Mouse (Mus musculus) limb, embryonic 12.5 days (tissue): ENCODE measurements around the gene B9d2. TPM values are rescaled to one million over a fixed set of nuclear protein-coding genes. Genes with fewer than 3 reads are reported as not detected.

Experiments
- ATAC-seq: fragments of 200-750 bp; cut with Nextera tagmentation; 2 replicates; pipeline ENCODE4 v1.8.0; 2017; ENCODE audit warnings: low read depth, moderate TSS enrichment; ENCODE audit not compliant: insufficient number of reproducible peaks, insufficient read depth, low FRiP score, low TSS enrichment
- H3K27ac ChIP-seq: fragments of 300-500 bp; sonication (generic); 2 replicates; pipeline ENCODE4 v1.5.1; 2016; ENCODE audit warnings: mild to moderate bottlenecking, moderate library complexity
- H3K27me3 ChIP-seq: fragments of 300-500 bp; sonication (generic); 2 replicates; pipeline ENCODE4 v1.6.1; 2016; ENCODE audit warnings: mild to moderate bottlenecking, moderate library complexity
- H3K36me3 ChIP-seq: fragments of 300-500 bp; sonication (generic); 2 replicates; pipeline ENCODE4 v1.6.1; 2016; ENCODE audit warnings: mild to moderate bottlenecking, moderate library complexity
- H3K4me1 ChIP-seq: fragments of 300-500 bp; sonication (generic); replicated peaks from 2 replicates; pipeline ENCODE4 v1.6.1; 2016
- H3K4me2 ChIP-seq: fragments of 300-500 bp; sonication (generic); 2 replicates; pipeline ENCODE4 v1.6.1; 2016; ENCODE audit warnings: mild to moderate bottlenecking, moderate library complexity
- H3K4me3 ChIP-seq: fragments of 300-500 bp; sonication (generic); replicated peaks from 2 replicates; pipeline ENCODE4 v1.5.1; 2016; ENCODE audit warnings: mild to moderate bottlenecking
- H3K9ac ChIP-seq: fragments of 300-500 bp; sonication (generic); replicated peaks from 2 replicates; pipeline ENCODE4 v1.6.1; 2016; ENCODE audit warnings: mild to moderate bottlenecking, moderate library complexity
- H3K9me3 ChIP-seq: fragments of 300-500 bp; sonication (generic); 2 replicates; pipeline ENCODE4 v1.6.1; 2016; ENCODE audit warnings: mild to moderate bottlenecking, moderate library complexity
- WGBS: fragments of 180-500 bp; shearing (Covaris S2); methylation state at CpG from one replicate; pipeline ENCODE4 v1.1.7; 2016; 5-methylcytosine and 5-hydroxymethylcytosine counted together
- polyA plus RNA-seq: library from polyadenylated mRNA; unstranded; fragments of >200 nt; fragmentation: Nextera tagmentation; extraction: Ambion mirVana; gene quantifications from 2 replicates; pipeline ENCODE4 v1.2.1, GENCODE M21; 2016

The B9d2 gene
- polyA plus RNA-seq, 1 experiment from 2014 or later = 30.5 TPM

DNA sequence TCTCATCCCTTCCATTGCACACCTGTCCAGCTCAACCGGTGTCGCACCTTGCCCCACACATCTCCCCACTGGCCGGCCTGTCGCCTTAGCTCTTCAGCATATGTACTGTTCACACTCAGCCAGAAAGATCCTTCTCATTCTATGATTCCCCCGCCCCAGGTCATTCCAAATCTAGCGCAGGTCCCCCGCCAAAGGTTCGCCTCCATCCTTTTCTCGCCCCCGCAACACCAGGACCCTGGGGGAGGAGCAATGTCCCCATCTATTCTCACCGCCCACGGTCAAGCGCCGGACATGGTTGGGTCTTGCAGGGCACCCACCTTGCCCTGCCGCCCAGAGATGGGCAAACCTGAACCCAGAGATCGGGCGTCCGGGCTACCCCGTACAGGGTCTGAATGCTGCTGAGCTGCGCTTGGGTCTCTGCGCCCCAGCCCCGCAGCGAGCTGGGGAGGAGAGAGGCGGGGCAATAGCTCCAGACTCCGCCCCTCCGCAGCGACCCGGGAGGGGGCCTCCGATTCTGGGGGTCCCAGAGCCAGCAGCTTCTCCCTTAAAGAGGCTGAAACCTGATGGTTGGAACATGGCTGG lies 5.8 kb upstream of the B9d2 start, which contains the start of gene Tmem91:
Tmem91 (minus strand) TSS at position 448 of the 582 bp plus-strand sequence.
- no peak within 1 kb of the TSS for H3K27ac ChIP-seq
- H3K4me2 ChIP-seq = peak within 1 kb of the TSS; percentile 58
- peak within 1 kb of the TSS; percentile 35 for H3K4me3 ChIP-seq
- no peaks in the 10 kb centered on the region for H3K36me3 ChIP-seq
- ATAC-seq = no peak
- H3K9ac ChIP-seq = peak within 1 kb of the TSS; percentile 40; the same call in 1 of the 2 replicates
- no peaks in the 10 kb centered on the region for H3K9me3 ChIP-seq
- peaks cover 63% of the 10 kb centered on the region for H3K27me3 ChIP-seq
- H3K4me1 ChIP-seq = peaks cover 11% of the 10 kb centered on the region
- 3% methylated on average over 29 of the region's 29 CpGs for WGBS

GRCm38 (mm10) chr7:25675405-25675804 lies 5.2 kb upstream of the B9d2 start:
- Histone ChIP-seq H3K4me3 (peak overlapping the region; percentile 35; the same call in 1 of the 2 replicates), H3K4me2 (peak overlapping the region; percentile 58), H3K36me3 (no peaks in the 10 kb centered on the region), H3K4me1 (peaks cover 11% of the 10 kb centered on the region), H3K9ac (no peak overlapping the region), H3K27me3 (peaks cover 63% of the 10 kb centered on the region), H3K9me3 (no peaks in the 10 kb centered on the region), H3K27ac (no peak overlapping the region)
- WGBS = 45% methylated on average over 6 of the region's 6 CpGs
- ATAC-seq = no peak

DNA sequence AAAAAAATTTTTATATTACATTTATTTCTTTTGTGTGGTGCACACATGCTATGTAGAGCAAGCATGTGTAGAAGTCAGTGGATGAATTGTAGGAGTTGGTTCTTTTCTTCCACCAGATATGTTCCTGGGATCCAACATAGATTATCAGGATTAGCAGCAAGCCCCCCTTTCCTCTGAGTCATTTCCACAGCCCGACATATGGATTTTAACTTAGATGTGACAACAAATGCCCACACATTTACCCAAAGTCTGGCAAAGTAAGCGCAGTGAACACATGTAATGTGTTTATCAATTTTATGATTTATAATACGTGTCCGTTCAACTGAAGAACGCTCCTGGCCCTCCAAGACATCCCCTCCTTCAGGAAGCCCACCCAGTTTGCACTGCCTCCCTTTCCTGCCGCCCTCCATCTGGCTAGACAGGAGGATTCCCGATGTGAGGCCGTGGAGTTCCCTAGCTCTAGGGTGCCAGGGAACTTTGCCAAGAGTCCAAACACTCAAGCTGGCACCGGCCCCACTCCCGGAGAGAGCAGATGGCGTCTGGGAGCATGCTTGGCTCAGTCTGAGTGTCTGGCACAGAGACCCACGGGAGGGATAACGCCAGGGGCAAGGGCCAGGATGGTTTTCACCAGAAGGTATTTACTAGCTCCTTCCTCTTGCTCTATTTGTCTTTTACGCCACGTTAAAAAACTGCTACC lies 4.3 kb upstream of the B9d2 start:
- ATAC-seq = no peak
- Histone ChIP-seq H3K9ac (no peak overlapping the region), H3K27me3 (peaks cover 63% of the 10 kb centered on the region), H3K4me1 (peaks cover 12% of the 10 kb centered on the region), H3K4me2 (no peak overlapping the region), H3K27ac (no peak overlapping the region), H3K36me3 (no peaks in the 10 kb centered on the region), H3K4me3 (no peak overlapping the region), H3K9me3 (no peaks in the 10 kb centered on the region)
- WGBS = 76% methylated on average over 15 of the region's 15 CpGs

DNA sequence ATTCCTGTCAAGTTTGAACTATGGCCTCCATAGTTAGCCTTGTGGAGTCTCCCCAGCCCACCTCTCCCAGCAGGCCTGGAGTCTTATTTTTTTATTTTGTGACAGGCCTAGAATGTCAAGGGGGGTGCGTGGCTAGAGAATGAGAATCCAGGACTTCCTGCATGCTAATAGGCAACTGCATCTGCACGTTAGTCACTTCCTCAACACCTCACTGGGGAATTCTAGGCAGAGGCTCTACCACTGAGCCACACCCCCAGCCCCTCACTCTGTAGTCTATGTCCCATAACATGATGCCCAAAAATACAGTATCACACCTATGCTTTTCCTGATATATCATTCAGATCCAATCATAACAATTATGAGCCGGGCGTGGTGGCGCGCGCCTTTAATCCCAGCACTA lies 3.6 kb upstream of the B9d2 start:
- no peak overlapping the region for H3K4me3 ChIP-seq
- no peak overlapping the region for H3K27ac ChIP-seq
- no peaks in the 10 kb centered on the region for H3K9me3 ChIP-seq
- H3K9ac ChIP-seq = no peak overlapping the region
- ATAC-seq = no peak
- H3K27me3 ChIP-seq = peaks cover 63% of the 10 kb centered on the region
- H3K36me3 ChIP-seq = no peaks in the 10 kb centered on the region
- H3K4me2 ChIP-seq = no peak overlapping the region
- 89% methylated on average over 7 of the region's 7 CpGs for whole genome bisulfite sequencing
- peaks cover 16% of the 10 kb centered on the region for H3K4me1 ChIP-seq

DNA sequence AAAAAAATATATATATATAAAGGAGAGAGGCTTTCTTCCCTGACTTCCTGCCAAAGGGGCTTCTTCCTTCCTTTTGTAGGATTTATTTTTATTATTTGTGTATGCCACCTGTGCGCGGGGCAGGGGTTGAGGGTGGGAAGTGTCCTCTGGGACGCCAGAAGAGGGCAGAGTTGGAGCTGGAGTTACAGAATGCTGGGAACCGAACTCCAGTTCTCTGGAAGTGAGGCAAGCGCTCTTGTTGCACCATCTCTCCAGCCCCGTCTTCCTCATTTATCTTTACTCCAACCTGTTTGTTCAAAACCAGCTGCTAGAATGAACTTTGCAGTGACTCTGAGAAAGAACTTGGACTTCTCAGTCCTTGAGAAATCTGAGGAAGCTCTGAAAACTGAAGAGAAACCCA lies 609 bp upstream of the B9d2 start:
- H3K9me3 ChIP-seq = no peaks in the 10 kb centered on the region
- H3K27me3 ChIP-seq = peaks cover 41% of the 10 kb centered on the region
- no peaks in the 10 kb centered on the region for H3K36me3 ChIP-seq
- H3K27ac ChIP-seq = 0 out of 2 replicates have a peak overlapping the region, but pooled peaks have one; percentile 94
- ATAC-seq = no peak
- peak overlapping the region; percentile 59 for H3K4me2 ChIP-seq
- no peak overlapping the region for H3K9ac ChIP-seq
- peaks cover 9% of the 10 kb centered on the region for H3K4me1 ChIP-seq
- 14% methylated on average over 6 of the region's 6 CpGs for WGBS
- peak overlapping the region; percentile 61 for H3K4me3 ChIP-seq

DNA sequence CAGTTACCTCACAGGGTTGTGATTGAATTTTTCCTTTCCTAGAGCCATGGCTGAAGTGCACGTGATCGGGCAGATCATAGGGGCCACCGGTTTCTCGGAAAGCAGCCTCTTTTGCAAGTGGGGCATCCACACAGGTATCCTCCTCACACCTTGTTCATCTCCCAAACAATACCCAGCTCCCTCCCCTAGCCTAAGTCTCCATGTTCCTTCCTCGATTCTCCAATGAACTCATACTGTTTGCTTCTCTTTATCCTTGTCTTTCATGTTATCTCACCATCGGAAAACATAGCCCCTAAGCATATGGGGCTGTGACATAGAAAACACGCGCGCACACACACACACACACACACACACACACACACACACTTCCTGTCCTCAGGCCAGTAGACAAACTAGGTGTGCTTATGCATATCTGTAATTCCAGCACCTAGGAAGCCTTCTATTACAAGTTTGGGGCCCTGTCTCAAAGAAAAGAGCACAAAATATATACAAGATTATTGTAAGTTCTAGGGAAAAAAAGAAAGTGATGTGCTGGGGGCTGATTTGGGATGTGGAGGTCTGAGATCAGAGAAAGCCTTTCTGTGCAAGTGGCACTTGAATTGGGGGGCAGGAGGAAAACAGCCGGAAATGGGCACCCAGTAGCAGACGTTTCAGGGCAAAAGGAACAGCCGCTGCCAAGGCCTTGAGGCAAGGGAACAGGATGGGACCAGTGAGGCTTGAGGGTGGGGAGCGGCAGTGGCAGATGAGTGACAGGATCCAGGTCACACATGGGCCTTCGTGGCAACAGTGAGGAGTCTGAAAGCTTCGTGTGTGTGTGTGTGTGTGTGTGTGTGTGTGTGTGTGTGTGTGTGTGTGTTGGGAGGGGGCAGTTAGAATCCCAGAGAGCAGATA lies 1.0 kb downstream of the B9d2 start:
- no peak overlapping the region for H3K9ac ChIP-seq
- H3K36me3 ChIP-seq = no peaks in the 10 kb centered on the region
- H3K4me1 ChIP-seq = peaks cover 12% of the 10 kb centered on the region
- H3K9me3 ChIP-seq = no peaks in the 10 kb centered on the region
- no peak overlapping the region for H3K27ac ChIP-seq
- H3K4me3 ChIP-seq = peak overlapping the region; percentile 61
- H3K4me2 ChIP-seq = peak overlapping the region; percentile 59
- WGBS = 65% methylated on average over 15 of the region's 15 CpGs
- no peak for ATAC-seq
- peaks cover 41% of the 10 kb centered on the region for H3K27me3 ChIP-seq

DNA sequence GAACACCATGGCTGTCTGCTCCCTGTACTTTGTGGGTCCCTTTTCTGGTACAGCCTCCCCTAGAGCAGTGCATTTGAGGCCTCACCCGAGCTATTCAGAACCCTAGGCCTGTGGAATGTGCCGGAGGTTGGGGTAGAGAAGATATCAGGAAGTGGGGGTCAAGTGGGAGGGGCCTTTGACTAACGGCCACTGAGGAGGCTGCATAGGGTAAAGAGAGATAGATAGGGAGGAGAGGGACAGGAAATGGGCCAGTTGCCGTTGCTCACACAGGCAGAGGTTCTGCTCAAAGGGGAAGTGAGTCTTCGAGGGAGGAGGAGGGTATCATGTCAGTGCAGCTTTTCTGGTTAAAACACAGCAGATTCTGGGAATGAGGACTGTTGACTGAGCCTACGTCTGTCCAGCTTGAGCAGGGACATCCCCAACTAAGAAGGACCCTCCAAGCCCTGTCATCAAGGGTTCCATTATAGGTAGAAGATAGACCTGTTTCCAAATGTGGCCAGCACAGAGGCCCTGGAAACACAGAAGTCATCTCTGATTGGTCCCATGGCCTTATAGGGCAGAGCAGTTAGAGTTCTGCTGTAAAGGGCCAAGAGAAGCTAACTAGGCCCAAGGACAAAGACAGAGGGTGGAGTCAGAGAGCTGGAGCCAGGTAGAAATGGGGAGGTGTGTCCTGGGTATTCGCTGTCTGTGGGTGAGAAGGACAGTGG lies 3.0 kb downstream of the B9d2 start:
- Histone ChIP-seq H3K36me3 (no peaks in the 10 kb centered on the region), H3K27me3 (peaks cover 50% of the 10 kb centered on the region), H3K9ac (no peak overlapping the region; the same call in 1 of the 2 replicates), H3K4me2 (no peak overlapping the region), H3K27ac (no peak overlapping the region), H3K9me3 (no peaks in the 10 kb centered on the region), H3K4me3 (no peak overlapping the region), H3K4me1 (peaks cover 31% of the 10 kb centered on the region)
- ATAC-seq = no peak
- WGBS = 75% methylated on average over 7 of the region's 7 CpGs

- ATAC-seq = no peak
- Histone ChIP-seq H3K9ac (no peak overlapping the region), H3K27me3 (peaks cover 50% of the 10 kb centered on the region), H3K27ac (no peak overlapping the region), H3K4me2 (no peak overlapping the region), H3K4me3 (no peak overlapping the region), H3K36me3 (no peaks in the 10 kb centered on the region), H3K9me3 (no peaks in the 10 kb centered on the region), H3K4me1 (peaks cover 40% of the 10 kb centered on the region)
- WGBS = 86% methylated on average over 6 of the region's 6 CpGs
These were observed 4.1 kb downstream of the B9d2 start for GRCm38 (mm10) chr7:25684659-25685058.

- Histone ChIP-seq H3K27ac (no peak overlapping the region), H3K4me3 (peak overlapping the region; percentile 67), H3K4me1 (peaks cover 40% of the 10 kb centered on the region), H3K4me2 (peak overlapping the region; percentile 87), H3K27me3 (peaks cover 62% of the 10 kb centered on the region), H3K9ac (peak overlapping the region; percentile 63; the same call in 1 of the 2 replicates), H3K9me3 (no peaks in the 10 kb centered on the region), H3K36me3 (no peaks in the 10 kb centered on the region)
- WGBS = 67% methylated on average over 21 of the region's 21 CpGs
- no peak for ATAC-seq
These were observed 5.4 kb downstream of the B9d2 start for GRCm38 (mm10) chr7:25685926-25686470.

DNA sequence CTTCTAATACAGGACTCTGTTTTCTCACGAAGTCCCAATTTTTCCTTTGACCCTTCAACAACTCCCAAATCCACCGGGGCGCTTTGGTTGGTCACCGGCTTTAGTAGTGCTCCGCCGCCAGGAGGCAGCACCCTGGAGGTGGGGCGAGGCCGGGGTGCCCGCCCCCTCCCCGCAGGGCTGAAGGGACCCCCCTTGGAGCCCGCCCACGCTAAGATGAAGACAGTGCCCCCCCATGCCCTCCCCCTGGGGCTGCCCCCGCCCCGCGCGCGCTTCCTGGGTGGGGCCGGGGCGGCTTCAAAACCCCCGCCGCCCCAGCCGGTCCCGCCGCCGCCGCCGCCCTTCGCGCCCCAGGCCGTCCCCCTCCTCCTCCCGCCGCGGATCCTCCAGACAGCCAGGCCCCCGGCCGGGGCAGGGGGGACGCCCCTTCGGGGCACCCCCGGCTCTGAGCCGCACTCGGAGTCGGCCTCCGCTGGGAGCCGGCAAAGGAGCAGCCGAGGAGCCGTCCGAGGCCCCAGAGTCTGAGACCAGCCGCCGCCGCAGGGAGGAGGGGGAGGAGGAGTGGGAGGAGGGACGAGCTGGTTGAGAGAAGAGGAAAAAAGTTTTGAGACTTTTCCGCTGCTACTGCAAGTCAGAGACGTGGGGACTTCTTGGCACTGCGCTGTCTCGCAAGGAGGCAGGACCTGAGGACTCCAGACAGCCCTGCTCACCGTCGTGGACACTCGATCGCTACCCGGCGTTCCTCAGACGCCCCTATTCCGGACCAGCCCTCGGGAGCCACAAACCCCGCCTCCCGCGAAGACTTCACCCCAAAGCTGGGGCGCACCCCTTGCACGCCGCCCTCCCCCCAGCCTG lies 6.3 kb downstream of the B9d2 start, which contains the start of gene Tgfb1:
Tgfb1 (plus strand) TSS at position 323 of the 852 bp plus-strand sequence.
- H3K4me3 ChIP-seq = peak within 1 kb of the TSS; percentile 67
- peak; percentile 43 for ATAC-seq
- H3K36me3 ChIP-seq = no peaks in the 10 kb centered on the region
- peak within 1 kb of the TSS; percentile 87 for H3K4me2 ChIP-seq
- no peaks in the 10 kb centered on the region for H3K9me3 ChIP-seq
- H3K4me1 ChIP-seq = peaks cover 36% of the 10 kb centered on the region
- WGBS = 1% methylated on average over 52 of the region's 69 CpGs
- peak within 1 kb of the TSS; percentile 23; the same call in 1 of the 2 replicates for H3K27ac ChIP-seq
- H3K27me3 ChIP-seq = peaks cover 70% of the 10 kb centered on the region
- peak within 1 kb of the TSS; percentile 63 for H3K9ac ChIP-seq
